Mouse (Mus musculus): ENCODE measurements around the gene Plekhm3. TPM values are rescaled to one million over a fixed set of nuclear protein-coding genes. Genes with fewer than 3 reads are reported as not detected.

The Plekhm3 gene
- polyA plus RNA-seq, 1 experiment: 4.1 TPM

DNA sequence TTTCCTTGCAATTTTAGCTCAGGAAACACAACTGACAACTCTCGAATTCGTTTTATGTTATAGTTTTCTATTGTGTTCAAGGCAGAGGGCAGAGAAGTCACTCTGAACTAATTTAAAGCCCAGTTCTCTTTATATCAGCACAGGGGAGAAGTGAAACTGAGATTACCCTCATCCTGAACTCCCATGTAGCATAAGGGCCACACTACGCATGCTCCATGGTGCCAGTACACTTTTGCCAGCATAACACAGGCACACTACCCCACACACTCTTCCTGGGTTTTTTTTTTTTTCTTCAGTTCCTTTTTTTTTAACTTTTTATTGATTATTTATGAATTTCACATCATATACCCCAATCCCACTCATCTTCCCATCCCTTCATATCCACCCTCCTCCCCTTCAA, 28.1 kb downstream of the Plekhm3 start:
- DNase-seq (ENCODE audit: low spot score): no peak

DNA sequence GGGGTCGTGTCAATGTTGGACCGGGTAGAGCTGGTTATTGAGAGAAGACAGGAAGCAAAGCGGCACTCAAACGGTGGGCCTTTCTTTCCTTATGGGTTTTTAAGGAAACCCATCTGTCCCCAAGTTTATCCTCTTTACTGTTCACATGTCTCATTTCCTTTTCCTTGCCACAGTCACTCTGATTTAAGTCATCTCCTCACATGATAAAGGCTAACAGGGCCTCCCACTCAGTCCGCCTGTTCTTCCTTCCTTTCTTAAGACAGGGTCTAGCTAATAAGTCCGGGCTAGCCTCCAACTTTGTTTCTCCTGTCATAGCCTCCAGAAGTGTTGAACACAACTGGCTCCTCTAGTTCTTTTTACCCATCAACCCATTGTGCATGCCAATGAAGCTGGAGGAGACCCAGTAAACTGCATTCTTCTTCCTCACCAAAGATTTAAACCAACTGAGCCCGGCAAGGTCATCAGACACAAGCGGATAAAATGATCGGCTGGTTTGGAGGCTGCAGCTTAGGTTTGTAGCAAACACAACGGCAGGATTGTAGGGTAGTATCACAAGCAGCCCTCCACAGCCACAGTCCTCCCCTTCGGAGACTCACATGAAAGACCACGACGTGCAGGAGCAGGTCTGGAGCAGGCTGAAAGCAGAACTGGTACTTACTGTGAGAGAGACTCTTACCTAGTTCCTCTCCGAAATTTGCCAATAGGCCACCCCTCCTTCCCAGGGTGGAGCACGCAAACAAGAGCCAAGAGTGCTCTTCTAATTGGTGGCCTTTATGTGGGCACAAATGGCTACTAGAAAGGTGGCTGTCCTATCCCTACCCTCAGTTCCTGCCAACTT, 29.0 kb downstream of the Plekhm3 start:
- no peak for DNase-seq (ENCODE audit: low spot score)

GRCm38 (mm10) chr1:64925594-64925993, 31.0 kb downstream of the Plekhm3 start:
- DNase-seq (ENCODE audit: low spot score): no peak

DNA sequence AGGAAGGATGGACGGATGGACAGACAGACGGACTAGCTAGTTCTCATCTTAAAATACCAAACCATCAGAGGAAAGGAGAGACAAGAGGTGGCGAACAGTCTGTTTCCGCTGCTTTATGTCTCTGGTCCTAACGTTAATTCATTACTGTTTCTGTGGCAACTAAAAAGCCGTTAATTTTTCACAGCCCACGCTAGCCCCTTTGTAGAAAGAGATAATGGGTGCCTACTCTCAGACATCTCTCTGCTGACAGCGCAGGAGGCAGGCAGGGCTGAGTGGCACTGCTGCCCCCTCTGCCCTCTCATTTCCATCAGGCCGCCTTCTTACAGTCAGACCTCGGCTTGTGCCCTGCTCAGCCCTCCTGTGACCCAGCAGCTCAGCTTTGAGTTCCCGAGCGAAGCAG, 32.3 kb downstream of the Plekhm3 start:
- no peak for DNase-seq (ENCODE audit: low spot score)

- DNase-seq (ENCODE audit: low spot score): no peak
Observed at GRCm38 (mm10) chr1:64918810-64919528, 37.7 kb downstream of the Plekhm3 start.

GRCm38 (mm10) chr1:64917966-64918365, 38.7 kb downstream of the Plekhm3 start:
- no peak for DNase-seq (ENCODE audit: low spot score)

GRCm38 (mm10) chr1:64916884-64917507, 39.6 kb downstream of the Plekhm3 start:
- DNase-seq (ENCODE audit: low spot score): no peak

- no peak for DNase-seq (ENCODE audit: low spot score)
Observed at GRCm38 (mm10) chr1:64914356-64914755, 42.3 kb downstream of the Plekhm3 start.

DNA sequence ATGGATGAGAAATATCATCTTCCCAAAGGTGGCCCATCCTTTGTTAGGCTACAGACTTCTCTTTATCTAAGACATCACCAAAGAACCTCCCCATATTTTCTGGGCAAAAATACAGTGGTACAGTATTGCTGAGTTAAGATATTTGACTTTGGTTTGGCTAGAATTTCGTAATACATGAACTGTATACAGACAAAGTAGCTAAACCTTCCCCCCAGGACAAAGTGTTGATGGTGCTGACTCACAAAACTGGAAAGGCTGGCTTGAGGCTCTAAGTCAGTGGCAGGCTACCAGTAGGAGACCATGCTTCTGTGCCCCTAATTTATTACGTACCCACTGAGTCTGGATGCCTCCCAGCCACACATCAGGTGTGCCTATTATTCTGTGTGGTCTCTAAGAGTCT, 48.9 kb downstream of the Plekhm3 start:
- DNase-seq (ENCODE audit: low spot score): no peak

DNA sequence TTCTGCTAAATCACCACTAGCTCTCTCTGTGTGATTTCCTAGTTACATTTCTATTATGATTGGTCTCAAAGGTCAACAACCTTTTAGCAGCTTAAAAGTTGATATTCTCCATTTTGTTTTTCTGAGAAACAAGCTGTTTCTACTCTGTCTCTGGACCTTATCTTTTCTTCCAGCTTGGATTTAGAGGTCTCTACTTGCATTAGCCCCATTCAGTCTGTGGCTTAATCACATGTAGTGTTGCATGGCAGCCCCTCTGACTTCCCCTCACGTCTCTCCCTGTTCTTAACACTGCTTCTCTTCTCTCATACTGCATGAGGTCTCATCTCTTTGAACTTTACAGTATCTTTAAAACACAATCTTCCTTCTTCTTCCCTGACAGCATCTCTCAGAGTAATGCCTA, 50.4 kb downstream of the Plekhm3 start:
- no peak for DNase-seq (ENCODE audit: low spot score)

GRCm38 (mm10) chr1:64903415-64903814, 53.2 kb downstream of the Plekhm3 start:
- DNase-seq (ENCODE audit: low spot score): no peak

DNA sequence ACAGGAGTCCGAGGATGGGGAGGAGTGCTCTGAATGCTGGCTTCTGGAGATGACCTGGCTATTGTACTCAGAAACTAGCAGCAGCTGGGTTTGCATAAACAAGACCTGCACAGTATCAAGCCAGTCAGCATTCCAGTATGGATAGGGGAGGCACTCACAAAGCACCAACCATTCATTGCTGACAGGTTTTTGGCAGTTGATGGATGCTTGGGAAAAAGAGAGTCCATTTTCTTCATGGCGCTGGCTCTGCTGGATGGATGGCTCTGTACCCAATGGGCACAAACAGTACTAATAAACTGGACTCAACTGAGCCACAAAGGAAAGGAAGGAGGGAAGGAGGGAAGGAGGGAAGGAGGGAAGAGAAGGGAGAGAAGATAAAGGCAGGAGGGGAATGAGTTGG, 53.8 kb downstream of the Plekhm3 start:
- DNase-seq (ENCODE audit: low spot score): no peak

DNA sequence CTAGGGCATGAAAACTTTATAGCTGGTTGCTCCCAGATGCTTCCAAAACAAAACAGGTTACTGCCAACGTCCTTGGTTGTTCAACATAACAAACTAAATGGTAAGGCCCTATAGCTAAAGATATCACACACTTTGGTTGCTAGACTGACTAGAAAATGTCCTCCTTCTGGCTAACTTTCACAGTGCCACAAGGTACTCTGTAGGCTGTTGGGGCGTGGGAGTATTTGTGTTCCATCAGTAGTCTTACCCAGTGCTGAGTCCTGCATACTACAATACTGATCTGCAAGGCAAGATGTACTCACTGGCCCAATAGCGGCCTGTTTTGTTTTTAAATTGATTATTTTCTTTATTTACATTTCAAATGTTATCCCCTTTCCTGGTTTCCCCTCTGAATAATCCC, 56.9 kb downstream of the Plekhm3 start:
- DNase-seq (ENCODE audit: low spot score): no peak

GRCm38 (mm10) chr1:64897485-64897884, 59.1 kb downstream of the Plekhm3 start:
- DNase-seq (ENCODE audit: low spot score): no peak

DNA sequence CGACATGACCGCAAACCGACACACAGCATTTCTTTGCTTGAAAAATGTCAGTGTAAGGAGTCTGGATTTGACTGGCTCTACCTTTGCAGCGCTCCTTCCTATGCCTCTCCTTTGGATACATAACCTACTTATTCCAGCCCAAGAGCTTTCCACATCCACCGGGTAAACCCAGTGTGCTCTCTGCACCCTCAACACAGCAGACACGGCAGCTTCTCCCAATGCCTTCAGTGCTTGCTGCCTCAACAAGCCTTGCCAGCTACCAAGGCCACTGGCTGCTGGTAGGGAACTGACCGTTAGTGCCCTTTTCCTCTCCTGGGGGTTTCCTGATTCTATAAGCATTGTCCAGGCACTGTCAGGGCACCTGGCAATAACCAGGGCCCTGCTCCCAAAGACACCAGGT, 62.8 kb downstream of the Plekhm3 start:
- no peak for DNase-seq (ENCODE audit: low spot score)

- DNase-seq (ENCODE audit: low spot score): no peak
Observed at GRCm38 (mm10) chr1:64891332-64891731, 65.3 kb downstream of the Plekhm3 start.

GRCm38 (mm10) chr1:64887502-64888203, 69.0 kb downstream of the Plekhm3 start:
- no peak for DNase-seq (ENCODE audit: low spot score)

GRCm38 (mm10) chr1:64886718-64887117, 69.9 kb downstream of the Plekhm3 start:
- no peak for DNase-seq (ENCODE audit: low spot score)

- DNase-seq (ENCODE audit: low spot score): no peak
Observed at GRCm38 (mm10) chr1:64885328-64885727, 71.3 kb downstream of the Plekhm3 start.

DNA sequence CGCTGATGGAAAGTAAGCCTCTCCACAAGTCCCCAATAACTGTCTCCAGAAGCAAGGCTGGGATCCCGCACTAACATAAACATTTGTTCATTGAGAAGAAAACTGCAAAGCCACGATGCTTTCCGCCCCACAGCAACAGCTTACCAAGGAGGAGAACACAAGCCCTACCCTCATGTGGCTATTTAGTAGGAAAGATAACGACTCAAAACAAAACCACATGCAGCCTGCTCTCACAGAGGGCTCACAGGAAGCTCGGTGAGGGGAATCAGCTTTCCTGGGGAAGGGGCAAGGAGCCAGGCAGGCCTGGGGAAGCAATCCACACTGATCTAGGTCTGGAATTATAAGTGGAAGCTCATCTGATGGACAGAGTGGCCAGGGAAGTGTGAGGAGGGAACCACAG, 72.6 kb downstream of the Plekhm3 start:
- DNase-seq (ENCODE audit: low spot score): no peak

DNA sequence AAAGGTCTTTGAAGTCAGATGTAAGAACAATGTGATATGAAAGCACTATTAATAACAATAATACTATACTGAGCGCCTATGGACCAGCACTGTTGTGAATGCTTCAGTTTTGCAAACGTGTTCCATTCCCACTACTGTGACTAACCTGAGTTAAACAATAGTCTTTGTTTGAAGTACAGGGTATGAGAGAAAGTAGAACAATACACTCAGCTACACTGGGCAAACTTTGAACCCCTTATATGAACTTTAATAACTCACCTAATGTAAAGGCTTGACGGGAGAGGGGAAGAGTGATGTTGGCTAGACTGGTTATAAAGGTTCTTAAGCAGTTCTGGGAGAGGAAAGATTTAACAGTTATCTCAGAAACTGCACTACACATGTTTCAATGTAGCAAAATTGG, 76.0 kb downstream of the Plekhm3 start:
- no peak for DNase-seq (ENCODE audit: low spot score)

DNA sequence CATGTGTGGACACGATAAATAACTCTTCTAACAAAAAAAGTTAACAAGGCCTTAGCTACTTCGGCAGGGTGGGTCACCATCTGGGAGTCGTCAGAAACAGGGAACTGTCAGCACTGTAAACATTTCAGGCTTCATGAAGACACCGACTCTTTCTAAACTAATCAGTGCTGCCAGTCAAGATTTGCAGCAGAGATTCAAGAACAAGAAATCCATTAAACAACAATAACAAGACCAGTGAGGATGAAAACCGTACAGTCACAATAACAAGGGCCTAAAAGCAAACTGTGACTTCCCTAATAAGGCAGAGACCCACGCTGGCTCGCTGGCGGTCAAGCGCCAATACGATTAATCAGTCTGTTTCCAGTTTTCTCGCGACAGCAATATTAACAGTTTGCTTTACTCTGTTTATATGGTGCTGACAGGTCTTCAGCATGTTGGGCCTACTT, 77.8 kb downstream of the Plekhm3 start:
- no peak for DNase-seq (ENCODE audit: low spot score)

Data from urinary bladder, adult 2 months (tissue).